Mouse (Mus musculus) lung, adult 2 months (tissue): Measurements from ENCODE around the gene Nap1l4.

Source experiments
- CTCF ChIP-seq: fragments of 200-500 bp; IDR thresholded peaks from 2 replicates; pipeline ENCODE4 v1.5.1; 2011; ENCODE audit warnings: mild to moderate bottlenecking, low read length, control low read depth; ENCODE audit not compliant: insufficient read depth
- POLR2A ChIP-seq: fragments of 200-500 bp; IDR thresholded peaks from 2 replicates; pipeline ENCODE4 v1.6.1; 2011; ENCODE audit warnings: low read depth, mild to moderate bottlenecking, control low read depth, low read length, borderline replicate concordance; ENCODE audit errors: extremely low read depth

DNA sequence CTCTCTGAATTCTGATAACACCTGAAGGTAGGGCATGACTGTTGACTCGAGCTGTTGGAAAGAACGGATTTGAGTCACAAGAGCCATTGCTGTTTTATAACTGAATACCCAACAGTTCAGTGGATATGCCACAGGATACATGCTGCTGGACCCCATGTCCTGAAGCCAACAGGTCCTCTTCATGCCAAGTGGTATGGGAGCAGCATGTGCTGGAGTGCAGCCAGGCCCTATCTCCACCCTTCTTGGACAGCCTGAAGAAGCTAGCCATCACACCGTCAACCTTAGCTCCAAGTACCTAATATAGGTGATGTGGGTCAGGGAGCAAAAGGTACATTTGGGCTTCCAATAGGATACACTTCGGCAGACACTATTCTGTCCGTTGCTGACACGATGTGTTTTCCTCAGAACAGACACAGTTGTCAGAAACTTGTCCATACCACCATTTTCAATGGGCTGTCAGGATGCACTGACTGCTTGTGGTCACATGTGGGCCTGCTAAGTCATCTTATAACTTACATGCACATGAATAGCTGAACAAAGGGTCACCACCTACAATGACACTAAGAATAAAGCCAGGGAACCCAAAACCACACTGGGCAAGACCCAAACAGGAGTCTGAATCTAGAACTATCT is 16.2 kb upstream of the Nap1l4 start:
- no peak for TF ChIP-seq POLR2A
- no peak for TF ChIP-seq CTCF
